Mouse (Mus musculus): ENCODE measurements at regions not wholly inside any gene's neighbourhood (a gene's known extent, or its start where the extent isn't known, plus 50 kb on each side); places are given as distances from the start of the nearest gene placed in this dataset.

DNA sequence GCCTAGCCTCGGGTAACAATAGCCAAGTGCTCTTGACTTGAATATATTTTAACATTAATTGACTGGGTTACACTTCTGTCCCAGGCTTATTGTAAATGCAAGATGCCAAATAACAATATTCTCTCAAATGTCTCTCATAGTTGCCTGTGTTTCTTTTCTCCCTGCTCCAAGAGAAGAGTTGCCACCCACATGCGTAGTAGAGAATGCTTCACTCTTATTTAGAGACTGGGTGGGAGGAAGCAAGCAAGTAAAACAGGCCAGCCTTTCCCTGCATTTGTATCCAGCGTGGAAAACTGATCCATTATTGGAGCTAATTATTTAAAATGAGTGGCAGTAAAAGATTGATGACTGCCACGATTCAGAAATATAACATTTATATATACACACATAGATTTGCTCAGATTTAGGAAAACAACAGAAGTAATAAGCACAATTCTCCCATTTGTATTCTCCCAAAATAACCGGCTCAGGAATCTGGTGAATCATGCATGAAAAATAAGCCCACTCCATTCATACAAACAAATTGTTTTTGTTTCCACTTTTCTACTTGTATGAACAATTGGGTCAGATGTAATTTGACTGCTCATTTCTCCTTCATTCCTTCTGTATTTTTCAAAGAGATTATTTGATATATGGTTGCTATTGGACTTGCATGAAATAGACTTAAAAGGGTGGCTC, 134.9 kb downstream of the Trib2 start:
- no peak for ATAC-seq (replicated peaks in 1 of 2; ENCODE audit: insufficient read depth in 1 of 2, low FRiP score in 2 of 2, low TSS enrichment in 1 of 2, low read depth in 1 of 2, poor library complexity in 2 of 2, severe bottlenecking in 2 of 2)

DNA sequence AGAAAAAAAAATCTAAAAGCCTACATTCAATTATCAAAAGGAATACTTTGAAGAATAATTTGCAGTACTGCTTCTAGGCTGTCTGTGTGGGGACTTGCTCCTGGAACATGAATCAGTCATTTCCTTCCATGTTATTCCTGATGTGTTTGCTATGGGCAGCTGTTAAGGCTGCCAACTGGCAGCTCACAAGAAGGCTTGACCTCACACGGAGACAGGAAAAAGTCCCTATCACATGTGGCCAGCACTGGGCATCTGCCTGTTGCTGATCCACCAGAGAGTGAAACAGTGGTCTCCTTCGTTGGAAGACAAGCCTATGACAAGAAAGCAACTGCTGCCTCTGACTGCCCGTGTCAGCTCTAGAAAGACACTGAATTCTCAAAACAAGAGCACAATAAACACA, 140.6 kb downstream of the Trib2 start:
- no peak for ATAC-seq (replicated peaks in 1 of 2; ENCODE audit: insufficient read depth in 1 of 2, low FRiP score in 2 of 2, low TSS enrichment in 1 of 2, low read depth in 1 of 2, poor library complexity in 2 of 2, severe bottlenecking in 2 of 2)

DNA sequence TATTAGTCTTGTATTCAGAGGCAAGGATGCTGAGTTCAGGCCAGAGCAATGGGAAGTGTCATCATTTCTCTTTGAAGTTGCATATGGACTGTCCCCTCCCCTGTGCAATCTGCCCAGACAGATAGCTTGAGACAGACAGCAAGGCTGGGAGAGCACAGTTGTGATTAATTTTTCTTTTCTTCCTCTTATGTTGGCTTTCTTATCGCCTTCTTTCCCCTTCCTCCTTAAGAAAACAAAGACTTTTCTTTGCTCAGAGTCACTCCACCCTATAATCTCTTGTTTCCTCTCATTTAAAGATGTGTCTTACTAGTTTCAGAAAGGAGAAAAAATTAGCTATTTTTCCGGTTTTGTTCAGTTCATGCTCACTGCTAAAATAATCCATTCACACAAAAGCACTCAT, 157.0 kb downstream of the Trib2 start:
- ATAC-seq (replicated peaks in 1 of 2; ENCODE audit: insufficient read depth in 1 of 2, low FRiP score in 2 of 2, low TSS enrichment in 1 of 2, low read depth in 1 of 2, poor library complexity in 2 of 2, severe bottlenecking in 2 of 2): no peak

DNA sequence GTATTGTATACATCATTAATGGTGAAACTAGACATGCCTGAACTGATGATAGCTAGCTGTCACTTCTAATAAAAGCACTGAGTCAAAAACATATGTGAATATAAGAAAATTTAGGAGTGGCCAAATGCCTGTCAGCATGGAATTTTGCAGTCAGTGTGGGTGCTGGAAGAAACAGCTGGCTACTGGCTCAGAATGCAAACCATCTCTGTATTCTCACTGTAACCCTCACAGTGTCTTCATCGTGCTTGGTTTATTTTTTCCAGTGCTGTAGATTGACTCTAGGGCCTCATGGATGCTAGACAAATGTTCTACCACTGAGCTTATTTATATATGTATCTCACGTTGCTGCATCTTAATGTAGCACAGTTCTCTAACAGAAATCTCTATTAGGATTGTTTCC, 157.4 kb downstream of the Trib2 start:
- ATAC-seq (replicated peaks in 1 of 2; ENCODE audit: insufficient read depth in 1 of 2, low FRiP score in 2 of 2, low TSS enrichment in 1 of 2, low read depth in 1 of 2, poor library complexity in 2 of 2, severe bottlenecking in 2 of 2): no peak

DNA sequence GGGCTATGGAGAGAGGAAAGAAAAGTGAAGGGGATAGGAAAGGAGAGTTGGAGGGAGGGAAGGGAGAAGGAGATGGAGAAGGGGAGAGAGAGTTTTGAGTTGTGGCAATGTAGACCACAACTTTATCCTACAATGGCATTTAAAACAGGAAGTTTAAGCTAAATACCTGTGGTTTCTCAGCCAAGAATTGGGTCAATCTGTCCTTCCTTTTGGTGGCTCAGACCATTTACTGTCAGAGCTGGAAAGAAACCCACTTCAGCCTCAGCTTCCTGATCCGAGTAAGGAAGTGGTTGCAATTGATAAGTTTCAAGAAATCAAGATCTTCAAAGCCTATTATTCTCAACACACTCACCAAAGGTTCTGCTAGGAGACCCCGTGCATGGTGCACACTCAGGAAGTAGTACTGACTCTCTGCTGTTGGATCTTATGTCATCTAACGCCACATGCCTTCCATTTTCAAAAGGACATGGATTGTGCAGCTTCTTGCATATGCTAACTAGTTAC, 158.9 kb downstream of the Trib2 start:
- ATAC-seq (replicated peaks in 1 of 2; ENCODE audit: insufficient read depth in 1 of 2, low FRiP score in 2 of 2, low TSS enrichment in 1 of 2, low read depth in 1 of 2, poor library complexity in 2 of 2, severe bottlenecking in 2 of 2): peak; percentile 74 to 89

DNA sequence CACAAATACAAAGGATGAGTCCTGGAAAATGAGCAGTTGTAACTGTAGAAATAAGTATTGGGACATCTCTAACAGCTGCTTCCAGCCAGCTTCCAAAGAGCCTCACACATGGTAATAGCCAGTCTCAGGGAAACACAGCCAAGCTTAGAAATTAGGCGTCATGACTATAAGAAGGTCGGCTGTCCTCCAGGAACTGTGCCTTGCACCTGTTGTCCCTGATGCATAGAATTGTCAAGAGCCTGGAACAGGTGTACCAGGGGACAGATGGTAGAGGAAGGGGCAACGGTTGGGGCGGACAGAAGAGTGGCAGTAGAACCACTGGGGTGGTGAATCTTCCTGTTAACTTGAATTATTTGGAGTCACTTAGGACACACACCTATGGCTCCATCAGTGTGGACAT, 162.1 kb downstream of the Trib2 start:
- no peak for ATAC-seq (replicated peaks in 1 of 2; ENCODE audit: insufficient read depth in 1 of 2, low FRiP score in 2 of 2, low TSS enrichment in 1 of 2, low read depth in 1 of 2, poor library complexity in 2 of 2, severe bottlenecking in 2 of 2)

DNA sequence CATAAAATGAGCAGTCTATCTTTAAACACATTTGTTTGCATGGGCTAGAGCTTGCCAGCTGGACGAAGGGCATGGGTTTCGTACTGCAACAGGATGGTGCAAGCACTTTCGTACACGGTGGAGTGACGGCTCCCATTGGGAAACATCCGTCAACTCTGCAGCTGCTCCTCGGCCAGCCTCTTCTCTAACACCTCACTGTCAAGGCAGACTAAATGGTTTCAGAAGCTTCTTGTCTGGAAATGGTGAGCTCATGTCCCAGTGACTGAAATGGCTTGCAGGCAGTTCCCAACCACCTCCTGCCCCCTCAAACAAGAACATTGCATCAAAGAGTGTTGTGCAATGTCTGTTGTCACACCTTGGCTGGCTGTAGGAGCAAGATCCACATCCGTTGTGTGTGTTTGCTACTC, 163.4 kb downstream of the Trib2 start:
- ATAC-seq (replicated peaks in 1 of 2; ENCODE audit: insufficient read depth in 1 of 2, low FRiP score in 2 of 2, low TSS enrichment in 1 of 2, low read depth in 1 of 2, poor library complexity in 2 of 2, severe bottlenecking in 2 of 2): no peak; a peak in 1 of 4 replicates

DNA sequence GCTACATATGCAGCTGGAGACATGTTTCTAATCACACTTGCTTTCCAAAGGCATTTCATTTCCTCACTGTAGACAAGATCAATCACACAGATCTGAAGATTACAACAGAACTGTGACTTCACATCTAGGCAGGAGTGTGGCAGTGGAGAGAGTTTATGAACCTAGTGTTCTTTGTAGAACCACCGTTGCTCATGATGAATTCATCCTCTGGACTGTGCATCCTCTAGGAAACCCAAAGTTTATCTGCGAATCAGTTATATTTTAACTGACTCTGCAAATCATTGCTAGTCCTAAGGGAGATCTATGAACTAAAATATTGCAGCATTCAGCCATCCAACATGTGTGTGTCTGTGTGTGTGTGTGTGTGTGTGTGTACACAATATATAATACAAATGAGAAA, 165.4 kb downstream of the Trib2 start:
- no peak for ATAC-seq (replicated peaks in 1 of 2; ENCODE audit: insufficient read depth in 1 of 2, low FRiP score in 2 of 2, low TSS enrichment in 1 of 2, low read depth in 1 of 2, poor library complexity in 2 of 2, severe bottlenecking in 2 of 2)

DNA sequence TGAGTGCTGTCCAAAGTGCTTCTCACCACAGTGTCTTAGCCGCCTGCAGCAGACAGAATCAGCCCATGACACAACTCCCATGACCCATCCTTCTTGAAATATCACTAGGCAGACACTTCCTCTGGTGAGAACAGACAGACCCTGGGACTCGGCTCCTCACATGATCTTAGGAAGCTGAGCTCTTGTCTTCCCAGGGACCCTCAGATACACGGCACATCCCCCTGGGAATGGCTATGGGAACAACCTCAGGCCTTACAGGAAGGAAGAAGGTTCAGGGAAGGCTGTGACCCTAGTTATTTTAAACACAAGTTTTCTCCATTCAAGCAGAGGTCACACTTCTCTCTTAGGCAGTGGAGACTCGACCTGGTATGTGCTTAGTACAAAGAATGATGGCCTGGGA, 166.8 kb downstream of the Trib2 start:
- ATAC-seq (replicated peaks in 1 of 2; ENCODE audit: insufficient read depth in 1 of 2, low FRiP score in 2 of 2, low TSS enrichment in 1 of 2, low read depth in 1 of 2, poor library complexity in 2 of 2, severe bottlenecking in 2 of 2): no peak

DNA sequence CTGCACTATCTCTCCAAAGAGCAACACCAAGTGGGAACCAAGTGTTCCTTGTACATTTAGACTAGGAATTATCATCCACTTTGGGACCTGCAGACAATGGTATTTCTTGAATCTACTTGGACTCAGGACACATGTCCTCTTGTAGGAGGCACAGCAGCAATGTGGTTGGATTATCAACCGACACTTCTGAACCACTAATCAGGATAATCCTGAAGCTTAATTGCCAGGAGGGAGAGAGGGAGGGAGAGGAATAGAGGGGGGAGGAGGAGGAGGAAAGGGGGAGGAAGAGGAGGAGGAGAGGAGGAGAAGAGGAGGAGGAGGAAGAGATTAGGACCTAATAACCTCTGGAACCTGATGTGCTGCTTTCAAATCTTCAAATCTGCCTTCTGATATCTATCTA, 167.5 kb downstream of the Trib2 start:
- no peak for ATAC-seq (replicated peaks in 1 of 2; ENCODE audit: insufficient read depth in 1 of 2, low FRiP score in 2 of 2, low TSS enrichment in 1 of 2, low read depth in 1 of 2, poor library complexity in 2 of 2, severe bottlenecking in 2 of 2)

DNA sequence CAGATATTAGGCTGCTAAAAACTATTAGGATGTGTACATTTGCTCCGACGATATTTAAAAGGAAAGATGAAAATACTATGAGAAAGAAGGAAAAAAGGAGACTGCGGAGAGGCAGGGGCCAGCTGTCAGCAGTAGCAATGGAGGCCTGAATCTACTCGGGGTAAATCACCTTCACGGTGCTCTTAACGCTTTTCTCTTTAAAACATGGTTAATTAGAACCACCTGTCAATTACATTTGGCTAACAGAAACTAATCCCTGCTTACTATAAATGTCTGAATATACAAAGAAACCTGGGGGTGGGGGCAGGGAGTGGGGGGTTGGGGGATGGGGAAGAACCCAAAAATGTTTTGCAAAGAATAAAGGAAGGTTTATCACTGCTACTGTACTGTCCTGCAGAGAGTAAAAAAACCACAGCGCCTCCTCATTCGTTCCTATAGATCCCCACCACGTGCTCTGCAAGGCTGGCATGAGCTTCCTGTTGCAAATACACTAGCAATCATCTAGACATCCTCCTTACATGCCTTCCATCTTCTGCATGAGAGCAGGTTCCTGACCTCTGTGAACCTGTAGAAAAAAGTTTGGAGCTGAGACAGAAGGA, 172.5 kb downstream of the Trib2 start:
- no peak for ATAC-seq (replicated peaks in 1 of 2; ENCODE audit: insufficient read depth in 1 of 2, low FRiP score in 2 of 2, low TSS enrichment in 1 of 2, low read depth in 1 of 2, poor library complexity in 2 of 2, severe bottlenecking in 2 of 2)

DNA sequence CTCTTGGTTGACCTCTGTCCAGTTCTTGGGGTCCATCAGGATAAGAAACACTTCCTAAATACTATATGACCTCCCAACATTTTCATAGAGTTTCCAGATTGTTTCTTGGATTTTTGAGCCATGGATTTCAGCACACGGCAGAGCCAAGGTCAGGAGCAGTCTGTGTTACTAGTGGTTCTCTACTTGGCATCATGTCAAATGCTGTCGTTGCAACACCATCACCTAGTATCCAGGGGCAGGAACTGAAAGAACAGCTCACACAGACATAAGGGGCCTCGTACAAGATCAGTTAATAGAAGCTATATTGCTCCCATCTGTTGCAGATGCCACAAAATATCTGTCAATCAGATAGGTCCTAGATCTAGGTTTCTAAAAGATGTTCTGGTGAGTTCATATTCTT, 173.1 kb downstream of the Trib2 start:
- ATAC-seq (replicated peaks in 1 of 2; ENCODE audit: insufficient read depth in 1 of 2, low FRiP score in 2 of 2, low TSS enrichment in 1 of 2, low read depth in 1 of 2, poor library complexity in 2 of 2, severe bottlenecking in 2 of 2): no peak

DNA sequence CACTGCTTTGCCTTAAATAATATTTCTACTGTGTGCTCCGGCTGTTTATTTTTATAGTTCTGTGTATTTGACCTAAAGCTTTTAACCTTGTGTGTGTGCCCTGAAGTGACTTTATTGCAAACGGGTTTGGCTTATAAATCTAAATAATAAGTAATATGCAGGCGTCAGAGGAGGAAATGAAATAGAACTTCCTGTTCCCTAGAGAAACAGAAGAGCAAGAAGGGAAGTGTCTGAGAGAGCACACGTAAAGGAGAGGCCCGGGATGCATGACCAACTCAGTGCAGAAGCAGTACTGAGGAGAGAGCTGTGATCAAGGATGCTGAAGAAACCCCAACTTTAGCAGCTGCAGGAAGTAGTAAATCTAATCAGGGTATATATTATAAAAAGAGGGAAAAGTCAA, 176.4 kb downstream of the Trib2 start:
- no peak for ATAC-seq (replicated peaks in 1 of 2; ENCODE audit: insufficient read depth in 1 of 2, low FRiP score in 2 of 2, low TSS enrichment in 1 of 2, low read depth in 1 of 2, poor library complexity in 2 of 2, severe bottlenecking in 2 of 2)

DNA sequence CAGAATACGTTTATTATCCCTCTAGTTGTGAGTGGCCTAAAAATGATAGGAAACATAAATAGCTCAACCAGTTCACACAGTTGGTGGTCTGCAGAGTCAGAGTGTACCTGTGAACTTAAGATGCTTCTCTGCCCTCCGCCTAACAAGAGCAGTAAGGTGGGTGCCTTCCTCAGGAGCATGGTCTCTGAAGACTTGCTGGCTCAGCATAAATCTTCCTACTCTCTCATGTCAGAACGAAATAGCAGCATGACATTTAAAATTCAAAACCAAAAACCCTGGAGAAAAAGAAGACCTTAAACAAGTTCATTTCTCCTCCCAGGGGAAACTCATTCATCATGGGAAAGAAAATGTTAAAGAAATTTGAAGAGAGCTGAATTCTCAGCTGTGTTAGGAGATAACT, 186.8 kb downstream of the Trib2 start:
- no peak for ATAC-seq (replicated peaks in 1 of 2; ENCODE audit: insufficient read depth in 1 of 2, low FRiP score in 2 of 2, low TSS enrichment in 1 of 2, low read depth in 1 of 2, poor library complexity in 2 of 2, severe bottlenecking in 2 of 2)

DNA sequence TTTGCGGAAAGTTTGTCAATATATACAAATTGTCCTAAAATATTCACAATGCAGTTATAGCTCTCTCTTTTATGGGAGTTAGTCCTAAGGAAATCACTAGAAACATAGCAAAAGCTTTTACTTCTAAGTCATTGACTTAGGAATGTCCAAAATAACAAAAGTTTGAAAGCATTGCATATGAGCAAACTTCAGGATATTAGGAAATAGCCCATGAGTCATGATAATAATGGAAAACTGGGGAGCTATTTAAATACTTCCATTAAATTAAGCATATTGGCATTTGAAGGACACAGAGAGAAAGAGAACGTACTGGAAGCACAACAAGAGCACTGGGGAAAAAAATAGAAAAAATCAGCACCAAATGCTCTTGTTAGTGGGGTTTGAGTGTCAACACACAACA, 197.2 kb downstream of the Trib2 start:
- ATAC-seq (replicated peaks in 1 of 2; ENCODE audit: insufficient read depth in 1 of 2, low FRiP score in 2 of 2, low TSS enrichment in 1 of 2, low read depth in 1 of 2, poor library complexity in 2 of 2, severe bottlenecking in 2 of 2): no peak

DNA sequence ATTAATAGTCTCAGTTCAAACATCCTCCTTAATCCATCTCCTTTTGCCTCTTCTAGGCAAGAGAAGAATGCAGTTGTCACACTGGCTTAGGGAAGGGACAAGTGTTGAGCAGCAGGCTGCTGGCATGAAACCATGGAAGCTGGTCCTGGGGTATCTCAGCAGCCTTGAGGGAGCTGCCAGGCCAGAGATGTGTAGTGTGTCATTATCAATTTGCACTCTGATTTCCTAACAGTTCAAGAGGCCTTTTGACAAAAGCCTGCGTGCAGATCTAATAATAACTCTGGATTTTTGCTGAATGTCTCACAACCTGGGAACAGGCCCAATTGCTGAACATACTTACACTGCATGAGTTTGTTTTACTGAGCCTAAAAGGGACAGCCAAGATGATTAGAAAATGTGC, 199.4 kb downstream of the Trib2 start:
- ATAC-seq (replicated peaks in 1 of 2; ENCODE audit: insufficient read depth in 1 of 2, low FRiP score in 2 of 2, low TSS enrichment in 1 of 2, low read depth in 1 of 2, poor library complexity in 2 of 2, severe bottlenecking in 2 of 2): no peak

DNA sequence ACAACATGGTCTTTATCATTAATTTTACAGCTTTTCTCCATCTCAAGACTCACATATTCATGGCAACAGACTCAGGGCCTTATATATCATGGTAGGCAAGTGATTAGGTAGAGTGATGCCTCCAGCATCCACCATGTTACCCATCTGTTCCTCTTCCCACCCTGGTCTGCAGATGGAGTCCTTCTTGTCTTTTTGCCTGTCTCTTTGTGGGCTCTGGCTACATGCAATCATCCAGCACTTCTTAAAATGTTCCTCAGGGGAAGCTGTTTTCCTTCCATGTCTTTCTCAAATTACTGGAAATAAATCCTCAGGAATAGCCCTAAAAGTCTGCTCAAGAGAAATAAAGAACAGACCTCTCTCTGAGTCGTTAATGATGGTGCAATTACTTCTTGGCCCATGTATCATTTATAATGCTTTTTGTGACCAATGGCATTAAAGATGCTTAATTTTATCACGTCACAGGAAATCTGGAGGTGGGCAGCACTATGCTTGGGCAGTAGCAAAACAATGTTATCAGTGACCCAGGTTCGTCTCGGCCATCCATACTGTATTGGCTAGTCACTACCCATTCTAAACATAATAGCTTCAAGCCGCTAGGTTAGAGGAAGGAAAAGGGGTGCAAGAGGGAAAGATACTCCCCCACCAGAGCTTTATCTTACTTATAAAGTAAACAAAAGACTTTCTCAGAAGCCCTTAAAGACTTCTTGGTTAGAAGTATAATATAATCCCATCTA, 204.7 kb downstream of the Trib2 start:
- ATAC-seq (replicated peaks in 1 of 2; ENCODE audit: insufficient read depth in 1 of 2, low FRiP score in 2 of 2, low TSS enrichment in 1 of 2, low read depth in 1 of 2, poor library complexity in 2 of 2, severe bottlenecking in 2 of 2): no peak

DNA sequence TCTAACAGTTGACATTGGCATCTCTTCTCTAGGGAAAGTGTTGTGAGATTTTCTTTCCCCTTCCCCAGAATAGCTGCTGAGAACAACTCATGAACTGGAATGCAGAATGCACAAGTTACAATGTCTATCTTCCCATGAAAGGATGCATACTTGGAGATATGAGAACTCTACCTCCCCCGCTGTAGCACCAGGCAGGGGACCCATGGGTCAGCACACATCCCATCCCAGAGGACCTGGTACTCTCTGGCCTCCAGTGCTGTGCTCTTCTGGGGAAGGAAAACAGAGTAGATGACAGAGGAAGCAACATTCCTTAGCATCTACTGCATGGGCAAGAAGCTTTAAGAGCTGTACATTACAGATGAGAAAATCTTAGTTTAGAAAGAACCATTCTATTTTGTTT, 209.6 kb downstream of the Trib2 start:
- no peak for ATAC-seq (replicated peaks in 1 of 2; ENCODE audit: insufficient read depth in 1 of 2, low FRiP score in 2 of 2, low TSS enrichment in 1 of 2, low read depth in 1 of 2, poor library complexity in 2 of 2, severe bottlenecking in 2 of 2)

DNA sequence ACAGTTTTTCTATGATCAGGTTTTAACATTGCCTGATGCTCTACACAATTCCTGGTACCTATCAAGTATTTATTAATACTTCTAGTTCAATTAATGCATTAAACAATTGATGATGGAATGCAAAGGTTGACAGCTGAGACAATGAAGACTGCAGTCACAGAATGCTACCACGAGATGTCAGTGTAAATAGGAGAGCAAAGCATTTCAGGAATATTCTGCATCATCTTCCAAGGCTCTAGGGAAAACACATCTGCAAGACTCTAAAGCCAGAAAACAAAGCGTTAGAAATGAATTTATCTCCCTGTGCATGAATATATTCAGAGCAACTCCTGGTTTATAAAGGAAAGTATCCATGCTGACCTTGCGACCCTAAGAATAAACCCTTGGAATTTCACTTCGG, 210.6 kb downstream of the Trib2 start:
- ATAC-seq (replicated peaks in 1 of 2; ENCODE audit: insufficient read depth in 1 of 2, low FRiP score in 2 of 2, low TSS enrichment in 1 of 2, low read depth in 1 of 2, poor library complexity in 2 of 2, severe bottlenecking in 2 of 2): no peak

Data from hematopoietic stem cell, adult 5-6 weeks (primary cell).